Mouse (Mus musculus): ENCODE measurements at regions not wholly inside any gene's neighbourhood (a gene's known extent, or its start where the extent isn't known, plus 50 kb on each side); places are given as distances from the start of the nearest gene placed in this dataset.

GRCm38 (mm10) chr1:151121686-151122085 is 60.7 kb upstream of the Gm47985 start:
- no peak for DNase-seq

GRCm38 (mm10) chr1:151123964-151124363 is 58.4 kb upstream of the Gm47985 start:
- DNase-seq, result no peak

- no peak for DNase-seq
Observed at GRCm38 (mm10) chr1:151125028-151125659, 57.2 kb upstream of the Gm47985 start.

DNA sequence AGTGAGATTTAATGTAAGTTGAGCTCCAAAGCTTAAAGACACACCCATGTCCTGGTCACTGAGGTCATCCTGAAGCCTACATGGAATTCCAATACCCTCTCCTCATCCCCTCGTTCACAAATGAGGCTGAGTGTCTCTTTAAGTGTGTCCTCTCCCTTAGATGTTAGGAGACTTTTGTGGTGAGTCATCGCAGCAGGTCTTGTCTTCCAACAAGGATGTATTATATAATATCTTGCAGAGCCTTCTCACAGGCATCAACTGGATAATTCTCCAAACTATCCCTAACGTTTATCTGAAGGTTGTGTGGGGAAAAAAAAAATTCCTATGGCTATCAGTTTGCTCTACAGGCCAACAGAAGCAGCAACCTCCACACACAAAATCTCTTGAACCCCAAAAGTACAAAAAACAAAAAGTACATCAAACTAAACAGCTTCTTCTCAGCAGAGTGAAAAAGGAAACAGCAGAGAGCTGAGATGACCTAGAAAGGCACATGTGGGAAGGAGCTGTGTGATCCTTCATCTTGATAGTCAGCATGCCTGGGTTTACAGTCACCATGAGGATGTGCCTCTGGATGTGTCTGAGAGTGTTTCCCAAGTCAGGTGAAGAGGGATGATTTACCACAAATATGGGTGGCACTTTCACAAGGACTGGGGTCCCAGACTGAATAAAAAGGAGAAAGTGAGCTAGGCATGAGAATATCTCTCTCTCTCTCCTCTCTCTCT is 56.4 kb upstream of the Gm47985 start:
- no peak for DNase-seq

GRCm38 (mm10) chr1:151126756-151127155 is 55.6 kb upstream of the Gm47985 start:
- DNase-seq, result no peak

- no peak for DNase-seq
Observed at GRCm38 (mm10) chr1:151128005-151128404, 54.3 kb upstream of the Gm47985 start.

GRCm38 (mm10) chr1:151128955-151129354 is 53.4 kb upstream of the Gm47985 start:
- no peak for DNase-seq

DNA sequence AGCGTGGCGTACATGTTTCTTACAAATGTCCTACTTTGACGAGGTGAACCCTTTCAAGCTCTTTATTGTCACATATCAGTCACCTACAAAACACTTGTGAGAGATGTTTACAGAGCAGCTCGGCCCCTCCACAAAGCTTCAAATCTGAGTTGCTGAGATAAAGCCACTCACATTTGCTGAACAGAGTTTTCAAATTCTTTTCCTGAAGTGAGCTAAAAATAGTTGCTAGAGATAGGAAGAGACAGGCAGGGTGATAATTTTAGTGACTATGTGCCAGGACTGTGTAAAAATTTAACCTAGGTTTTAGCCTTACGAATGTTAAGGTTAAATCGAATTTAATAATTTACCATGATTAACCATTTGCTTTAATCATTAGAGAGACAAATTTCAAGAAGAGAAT is 52.3 kb upstream of the Gm47985 start:
- no peak for DNase-seq

- no peak for DNase-seq
Observed at GRCm38 (mm10) chr1:151130845-151131626, 51.3 kb upstream of the Gm47985 start.

DNA sequence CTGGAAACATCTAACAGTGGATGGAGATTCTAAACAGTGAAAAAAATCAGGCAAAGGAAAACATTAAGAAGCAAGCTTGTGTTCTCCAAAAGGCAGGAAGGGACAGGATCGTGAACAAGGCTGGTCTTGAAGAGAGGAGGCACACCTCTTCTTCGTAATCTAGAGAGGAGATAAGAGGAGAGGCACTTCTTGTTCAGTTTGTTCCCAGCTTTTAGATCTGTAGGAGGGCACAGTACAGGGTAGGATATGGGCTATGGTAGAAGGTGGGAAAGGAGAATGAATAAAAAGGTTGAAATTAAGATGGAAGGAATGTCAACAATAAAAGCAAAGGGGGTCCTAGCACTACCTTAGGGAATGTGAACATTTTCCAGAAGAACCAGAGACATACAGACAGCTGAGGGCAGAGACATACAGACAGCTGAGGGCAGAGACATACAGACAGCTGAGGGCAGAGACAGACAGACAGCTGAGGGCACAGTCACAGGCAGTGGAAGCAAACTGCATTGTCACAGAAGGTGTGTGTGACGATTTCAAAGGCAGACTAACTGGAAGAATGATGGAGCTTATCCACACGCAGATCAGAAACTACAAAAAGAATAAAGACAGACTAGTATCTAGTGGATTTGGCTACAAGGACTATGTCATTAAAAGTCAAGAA is 50.6 kb upstream of the Gm47985 start:
- no peak for DNase-seq

Measured in kidney, adult 18-20 months (tissue).